Mouse (Mus musculus) CH12.LX (cell line): Measurements from ENCODE around the gene Adad2.

Source experiments
- CTCF ChIP-seq, 2 experiments: IDR thresholded peaks in 1 of 2; conservative IDR thresholded peaks in 1 of 2; 2 replicates each; pipeline ENCODE4 v1.5.1; 2011 to 2012; ENCODE audit warnings: low read depth in 2 of 2, low read length in 2 of 2, improper control_type of control experiment in 1 of 2, inconsistent platforms in 1 of 2, mild to moderate bottlenecking in 1 of 2, moderate library complexity in 1 of 2
- EP300 ChIP-seq: IDR thresholded peaks from 2 replicates; pipeline ENCODE4 v1.6.1; 2011; ENCODE audit warnings: low read length, improper control_type of control experiment
- MAX ChIP-seq: IDR thresholded peaks from 2 replicates; pipeline ENCODE4 v1.6.1; 2011; ENCODE audit warnings: low read length, improper control_type of control experiment

GRCm38 (mm10) chr8:119630841-119631240 is 18.3 kb downstream of the Adad2 start:
- no peak for TF ChIP-seq EP300
- no peak for TF ChIP-seq MAX
- no peak for TF ChIP-seq CTCF (conservative IDR thresholded peaks at IDR 0.05 in 1 of 2, IDR thresholded peaks at IDR 0.05 in 1 of 2; ENCODE audit: low read depth in 2 of 2, low read length in 2 of 2)
